Mouse (Mus musculus): ENCODE measurements around the gene Gm42674.

DNA sequence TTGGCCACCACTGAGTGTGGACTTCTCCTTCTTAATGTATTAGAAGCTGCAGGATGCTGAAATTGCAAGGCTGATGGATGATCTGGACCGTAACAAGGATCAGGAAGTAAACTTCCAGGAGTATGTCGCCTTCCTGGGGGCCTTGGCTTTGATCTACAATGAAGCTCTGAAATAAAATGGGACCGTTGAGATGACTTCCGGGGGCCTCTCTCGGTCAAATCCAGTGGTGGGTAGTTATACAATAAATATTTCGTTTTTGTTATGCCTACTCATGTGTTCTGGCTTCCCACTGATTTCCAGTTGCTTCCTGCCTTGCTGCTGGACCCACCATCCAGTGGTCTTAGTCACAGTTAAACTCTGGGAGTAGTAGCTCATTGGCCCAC, 12.4 kb downstream of the Gm42674 start:
- TF ChIP-seq CTCF (IDR thresholded peaks at IDR 0.05; ENCODE audit: low read depth) (no peak), EP300 (IDR thresholded peaks at IDR 0.05; ENCODE audit: low read depth) (no peak)
